Mouse (Mus musculus) gastrocnemius, postnatal 36 days (tissue): Measurements from ENCODE around the gene Calhm6. TPM values are rescaled to one million over a fixed set of nuclear protein-coding genes. Genes with fewer than 3 reads are reported as not detected.

ENCODE experiments used
- DNase-seq, 2 experiments: peaks; one replicate each; pipeline ENCODE4 v3.0.0; 2022
- intact Hi-C: fragments of 180-260 bp; cut with DNase I; formaldehyde crosslinking; loops from one replicate; pipeline ENCODE4 v1.15.1; 2025
- long read RNA-seq, 2 experiments: library from polyadenylated mRNA; stranded (forward); transcript quantifications; one replicate each; pipeline ENCODE4 v2.0.0; 2021
- total RNA-seq, 2 experiments: library from RNA; stranded (reverse); gene quantifications; 2 replicates each; pipeline ENCODE4 v1.2.3; 2021

Calhm6 gene
- total RNA-seq, result not detected
- long read RNA-seq, experiment 1, result 0 reads
- long read RNA-seq, experiment 2, partial matches to known transcripts, result 0 of 1 reads
- long read RNA-seq, experiment 2, other reads (novel, unspliced or antisense), result 0 of 1 reads

DNA sequence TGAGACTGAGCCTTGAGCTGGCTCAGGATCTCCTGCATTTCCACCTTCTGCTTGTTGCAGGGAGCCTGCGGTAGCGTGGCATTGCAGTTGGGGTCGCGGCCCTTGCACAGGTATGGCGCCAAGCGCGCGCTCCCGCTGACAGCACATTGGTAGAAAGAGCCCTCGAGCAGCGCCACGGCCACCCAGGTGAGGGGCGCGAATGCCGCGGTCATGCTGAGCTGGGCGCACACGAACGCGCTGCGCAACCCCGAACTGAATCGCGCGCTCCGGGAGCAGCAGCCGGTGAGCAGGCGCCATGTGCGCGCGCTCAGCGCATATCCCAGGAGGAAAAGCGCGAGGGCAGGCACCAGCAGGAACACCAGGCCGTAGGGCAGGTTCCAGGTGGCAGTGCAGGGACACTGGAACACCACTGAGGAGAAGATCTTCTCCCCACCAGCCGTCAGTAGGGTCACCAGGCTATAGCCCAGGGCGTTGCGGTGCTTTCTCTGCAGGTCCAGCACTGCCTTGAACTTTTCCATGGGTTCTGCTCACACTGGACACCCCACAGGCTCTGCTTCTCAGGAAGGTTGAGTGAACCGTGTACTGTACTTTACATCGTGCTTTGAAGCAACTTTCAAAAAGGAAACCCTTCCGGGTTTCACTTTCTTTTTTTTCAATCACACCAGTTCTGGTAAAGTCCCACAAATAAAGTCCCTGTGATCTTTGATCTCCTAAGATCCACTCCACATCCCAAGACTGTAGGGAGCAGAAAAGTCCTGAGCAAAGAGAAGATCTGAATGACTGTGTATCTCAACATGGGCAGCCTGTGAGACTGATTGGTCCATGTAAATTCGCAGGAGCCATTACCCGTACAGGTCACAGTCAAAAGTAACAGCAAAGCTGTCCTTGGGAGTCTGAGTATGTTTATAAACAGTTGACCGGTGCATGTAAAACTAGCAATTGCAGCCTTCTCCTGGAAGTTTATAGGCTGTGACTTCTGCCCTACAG lies at the start of gene Calhm6:
Gene Calhm6 (minus strand): TSS at position 593 of the 987 bp plus-strand sequence.
- peak in 1 of 2 experiments; percentile 24 for DNase-seq
- intact Hi-C loops, result no loop called here

DNA sequence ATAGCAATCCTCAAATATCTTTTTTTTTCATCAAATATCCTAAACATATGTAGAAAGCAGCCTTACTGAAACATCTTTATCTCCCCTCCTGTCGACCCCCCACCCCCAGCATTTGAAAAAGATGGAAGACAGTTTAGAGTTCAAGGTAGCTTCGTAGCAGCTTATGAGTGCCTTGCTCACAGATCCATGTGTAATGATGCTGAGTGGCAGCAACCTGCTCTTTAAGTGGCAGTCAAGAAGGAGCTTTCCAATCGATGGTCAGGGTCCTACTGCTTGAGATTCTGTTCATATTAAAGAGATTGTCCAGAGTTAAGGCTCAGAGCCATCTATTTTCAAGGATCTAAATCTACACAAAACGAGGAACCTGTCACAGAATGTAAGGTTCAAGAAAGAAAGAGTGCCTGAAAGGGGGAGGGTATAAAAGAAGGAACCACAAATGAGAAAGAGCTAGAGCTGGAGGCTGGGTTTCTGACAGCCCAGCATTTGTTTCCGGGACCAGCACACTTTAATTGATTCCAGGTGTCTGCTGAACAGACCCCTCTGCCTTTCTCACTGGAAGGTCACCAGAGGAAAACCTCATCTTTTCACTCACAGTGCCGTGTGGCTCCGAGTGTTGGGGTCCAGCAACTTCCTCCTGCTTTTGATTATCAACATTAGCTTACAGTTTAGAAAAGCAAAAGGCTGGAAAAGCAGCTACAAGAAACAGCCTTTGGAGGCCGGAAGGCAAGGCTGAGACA lies 48.3 kb upstream of the Calhm6 start:
- intact Hi-C loops, result no loop called here
- DNase-seq, result no peak

DNA sequence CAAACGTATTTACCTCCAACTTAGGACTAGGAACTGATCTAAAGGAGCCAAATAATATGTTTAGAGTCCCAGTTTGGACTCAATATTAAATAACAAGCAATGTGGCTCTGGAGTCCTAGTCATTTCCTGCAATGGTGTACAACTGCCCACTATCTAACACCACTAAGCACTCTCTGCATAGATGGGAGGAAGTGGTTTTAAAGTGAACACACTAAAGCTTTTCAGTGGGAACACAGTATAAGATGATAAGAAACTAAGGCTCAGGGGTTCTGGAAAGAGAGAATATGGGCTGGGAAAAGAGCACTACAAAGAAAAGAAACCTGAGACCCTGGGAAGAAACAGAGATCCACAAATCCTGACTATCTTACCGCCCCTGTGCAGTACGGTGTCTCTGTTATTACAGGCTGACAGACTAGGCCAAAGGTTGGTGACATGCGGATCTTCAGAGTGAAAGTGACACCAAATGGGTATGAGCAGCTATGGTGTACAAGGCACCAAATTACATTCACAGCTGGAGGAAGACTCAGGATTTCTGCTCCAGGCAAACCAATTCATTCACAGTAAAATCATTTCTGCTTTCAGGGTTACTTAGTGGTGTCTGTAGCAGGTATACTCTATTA lies 45.0 kb upstream of the Calhm6 start:
- DNase-seq, result no peak
- intact Hi-C loops, result no loop called here

DNA sequence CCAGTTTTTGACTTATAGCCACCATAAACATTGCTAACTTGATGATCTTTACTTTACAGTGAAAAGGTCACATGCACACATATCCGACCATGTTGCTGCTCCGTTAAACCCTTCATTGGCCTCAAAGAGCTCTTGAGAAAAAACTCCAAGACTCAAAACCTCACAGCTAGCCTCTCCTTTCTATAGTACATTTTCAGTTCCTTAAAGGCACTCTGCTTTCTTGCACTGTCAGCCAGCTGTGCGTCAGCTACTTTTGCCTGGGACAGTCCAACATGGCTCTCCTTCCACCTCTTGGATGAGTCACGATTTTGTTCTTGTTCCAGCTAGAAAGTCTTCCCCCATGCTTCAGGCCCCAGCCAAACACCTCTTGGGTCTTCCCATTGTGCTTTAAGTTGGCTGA lies 43.9 kb upstream of the Calhm6 start:
- no peak for DNase-seq
- intact Hi-C loops, result no loop called here

DNA sequence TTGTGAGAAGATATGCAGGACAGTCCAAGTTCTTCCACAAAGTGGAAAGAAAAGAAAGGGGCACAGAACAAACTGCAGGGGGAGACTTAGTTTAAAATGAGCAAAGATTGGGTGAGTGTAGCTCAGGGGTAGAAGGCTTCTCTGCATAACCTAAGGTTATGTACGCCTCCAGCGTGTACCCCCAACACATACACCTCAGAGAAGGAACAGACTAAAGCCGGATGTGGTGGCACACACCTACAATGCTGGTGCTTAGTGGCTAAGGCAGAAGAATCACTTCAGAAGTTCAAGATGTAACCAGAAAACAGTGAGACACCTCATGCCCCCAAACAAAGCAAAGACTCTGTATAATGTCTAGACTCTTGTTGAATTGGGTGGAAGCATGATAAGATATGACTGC lies 43.4 kb upstream of the Calhm6 start:
- intact Hi-C loops, result no loop called here
- DNase-seq, result no peak

DNA sequence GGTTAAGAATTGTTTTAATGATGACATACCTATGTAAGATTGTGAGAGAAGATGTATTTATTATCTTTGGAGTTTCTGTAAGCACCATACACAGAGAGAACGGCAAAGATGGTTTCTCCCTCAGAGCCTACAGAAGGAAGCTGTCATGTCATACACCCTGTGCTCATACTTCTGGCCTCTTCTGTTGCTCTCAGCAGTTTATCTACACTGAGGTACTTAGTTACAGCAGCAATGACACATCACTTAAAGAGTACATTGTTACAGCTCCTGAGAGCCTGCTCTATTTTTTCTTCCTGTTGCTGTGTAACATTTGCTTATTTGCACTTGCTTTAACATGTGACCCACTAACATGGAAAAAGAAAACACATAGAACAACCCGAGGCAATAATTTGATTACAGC lies 39.2 kb upstream of the Calhm6 start:
- no peak for DNase-seq

DNA sequence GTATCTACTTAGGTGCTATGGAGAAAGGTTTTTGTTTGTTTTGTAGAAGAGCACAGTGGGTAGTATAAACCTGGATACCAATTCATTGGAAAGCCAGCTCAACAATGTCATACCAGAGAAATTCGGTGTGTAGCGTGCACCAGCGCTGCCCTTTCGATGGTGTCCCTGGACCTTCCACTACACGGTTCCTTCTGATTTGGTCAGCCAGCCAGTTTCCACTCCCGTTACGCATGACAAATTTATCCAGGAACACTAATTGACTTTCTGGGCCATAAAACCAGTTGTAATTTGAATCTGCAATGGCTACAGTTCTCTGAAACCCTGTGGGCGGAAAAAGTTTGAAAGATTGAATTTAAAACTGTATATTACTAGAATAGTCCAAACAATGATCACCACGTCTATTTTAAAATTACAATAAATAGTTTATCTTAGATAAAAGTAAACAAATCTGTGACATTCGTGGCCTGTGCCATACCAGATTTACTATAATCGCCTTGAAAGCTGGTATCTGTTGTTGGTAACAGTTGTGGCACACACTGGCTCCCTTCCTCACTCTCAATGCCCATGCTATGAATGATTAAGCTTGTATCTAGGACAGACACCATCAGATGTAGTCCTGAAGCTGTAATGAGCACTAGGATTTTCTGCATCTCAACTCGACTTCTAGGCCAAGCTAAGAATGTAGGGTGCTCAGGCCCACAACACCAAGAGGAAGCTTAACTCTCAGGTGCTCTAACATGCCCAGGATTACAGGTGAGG lies 28.2 kb upstream of the Calhm6 start:
- intact Hi-C loops, result no loop called here
- DNase-seq, result no peak

More for the DNA sequence above, 39.2 kb upstream of the Calhm6 start:
- intact Hi-C loops, result no loop called here

DNA sequence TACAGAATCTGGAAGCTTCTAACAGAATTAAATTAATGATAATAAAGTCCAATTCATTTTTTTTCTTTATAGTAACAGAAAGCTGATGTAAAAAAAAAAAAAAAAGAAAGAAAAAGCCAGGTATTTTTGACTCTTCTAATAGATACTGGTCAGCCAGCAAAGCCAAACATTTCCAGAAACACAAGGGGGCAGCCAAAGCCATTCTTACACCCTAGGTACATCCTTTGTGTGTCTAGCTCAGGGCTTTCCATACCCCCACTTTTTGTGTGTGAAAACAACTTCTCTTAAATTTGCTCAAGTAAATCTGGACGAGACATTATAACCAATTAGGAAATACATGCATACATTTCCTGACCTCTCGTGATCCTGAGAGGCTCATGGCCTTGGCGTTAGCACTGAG lies 24.0 kb upstream of the Calhm6 start:
- DNase-seq, result no peak
- intact Hi-C loops, result loop anchor here (5.0 kb wide), 1 partner anchor 130 kb away; the partner anchor contains the start of gene Tspyl1

DNA sequence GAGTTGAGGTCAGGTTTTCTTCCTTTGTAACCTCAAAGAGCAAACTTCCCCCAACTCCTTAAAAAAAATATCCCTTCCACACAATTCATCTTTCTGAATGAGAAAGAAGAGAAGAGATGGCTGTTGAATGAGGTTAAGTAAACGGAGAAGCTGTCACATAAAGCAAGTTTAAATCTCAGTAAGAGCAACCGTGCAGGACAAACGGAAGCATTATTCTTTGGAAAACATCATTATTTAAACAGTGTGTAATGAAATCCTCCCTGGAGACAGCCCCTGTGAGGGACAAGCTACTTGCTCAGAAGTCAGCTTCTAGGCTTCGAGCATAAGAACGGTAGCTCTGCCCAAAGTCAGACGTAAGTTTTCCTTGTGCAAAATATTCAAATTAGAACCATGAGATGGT lies 22.7 kb upstream of the Calhm6 start:
- DNase-seq, result no peak
- intact Hi-C loops, result loop anchor here (5.0 kb wide), 1 partner anchor 132 kb away; the partner anchor contains the start of gene Tspyl1

DNA sequence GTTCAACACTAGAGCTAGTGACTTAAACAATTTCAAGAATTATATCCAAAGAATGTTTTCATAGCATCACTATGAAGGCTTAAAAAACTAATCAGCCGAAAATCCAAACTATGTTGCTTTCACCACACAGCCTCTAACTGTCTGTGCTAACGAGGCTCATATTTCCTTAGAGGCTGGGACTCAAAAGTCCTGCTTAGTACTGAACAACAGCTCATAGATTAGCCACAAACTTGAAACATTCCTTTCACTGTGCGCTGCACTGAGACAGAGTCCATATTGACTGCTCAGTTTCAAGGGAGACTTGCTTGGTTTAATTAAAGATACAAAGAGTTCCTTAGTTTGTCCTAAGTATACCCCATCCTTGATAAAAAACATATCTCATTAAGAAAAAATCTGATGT lies 22.0 kb upstream of the Calhm6 start:
- intact Hi-C loops, result loop anchor here (5.0 kb wide), 1 partner anchor 133 kb away; the partner anchor contains the start of gene Tspyl1
- DNase-seq, result no peak

DNA sequence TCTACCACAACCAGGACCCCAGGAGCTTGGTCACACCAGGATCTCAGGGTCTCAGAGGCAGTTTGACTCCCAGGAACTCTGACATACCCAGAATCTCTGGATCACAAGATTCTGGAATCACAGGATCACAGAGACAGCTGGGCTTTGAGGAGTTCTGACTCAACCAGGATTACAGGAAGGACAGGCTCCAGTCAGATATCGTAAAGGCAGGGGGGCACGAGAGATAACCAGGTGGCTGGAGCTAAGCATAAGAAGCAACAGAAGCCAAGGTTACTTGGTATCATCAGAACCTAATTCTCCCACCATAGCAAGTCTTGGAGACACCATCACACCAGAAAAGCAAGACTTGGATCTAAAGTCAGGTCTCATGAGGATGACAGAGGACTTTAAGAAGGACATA lies 13.9 kb upstream of the Calhm6 start:
- DNase-seq, result no peak
- intact Hi-C loops, result no loop called here

DNA sequence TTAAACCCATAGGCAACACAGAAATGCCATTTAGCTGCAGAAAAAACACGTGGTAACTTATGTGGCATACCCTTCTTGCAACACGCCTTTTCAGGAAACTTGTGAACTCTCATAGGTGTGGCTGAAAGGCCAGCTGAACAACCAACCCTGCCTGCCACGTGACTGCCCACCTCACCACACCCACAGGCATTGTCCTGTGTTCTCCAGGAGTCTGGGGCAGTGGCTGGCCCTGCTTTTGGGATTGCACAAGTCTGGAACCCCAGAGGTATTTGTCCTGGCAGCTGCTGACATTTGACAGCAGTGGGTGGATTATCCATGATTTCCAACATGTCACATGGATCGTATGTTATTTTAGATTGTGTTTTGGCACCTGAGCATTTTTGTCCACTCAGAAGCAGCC lies 12.0 kb upstream of the Calhm6 start:
- DNase-seq, result no peak
- intact Hi-C loops, result no loop called here

DNA sequence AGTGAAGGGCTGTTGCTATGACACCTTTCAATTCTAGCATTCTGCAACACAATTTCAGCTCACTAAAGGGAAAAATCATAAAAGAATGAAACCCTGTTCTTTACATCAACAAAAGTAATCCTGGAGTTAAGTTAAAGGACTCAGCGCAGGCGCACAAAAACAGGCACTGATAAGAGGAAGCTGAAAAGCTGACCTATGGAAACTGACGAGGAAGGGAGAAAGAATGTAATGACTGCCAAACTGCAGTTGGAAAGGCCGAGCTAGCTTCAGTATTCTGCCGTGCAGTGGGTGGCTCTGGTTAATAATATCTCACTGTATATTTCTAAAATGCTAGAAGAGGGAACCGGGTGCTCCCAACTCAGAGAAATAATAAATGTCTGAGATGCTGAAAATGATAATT lies 10.2 kb upstream of the Calhm6 start:
- DNase-seq, result no peak
- intact Hi-C loops, result no loop called here

DNA sequence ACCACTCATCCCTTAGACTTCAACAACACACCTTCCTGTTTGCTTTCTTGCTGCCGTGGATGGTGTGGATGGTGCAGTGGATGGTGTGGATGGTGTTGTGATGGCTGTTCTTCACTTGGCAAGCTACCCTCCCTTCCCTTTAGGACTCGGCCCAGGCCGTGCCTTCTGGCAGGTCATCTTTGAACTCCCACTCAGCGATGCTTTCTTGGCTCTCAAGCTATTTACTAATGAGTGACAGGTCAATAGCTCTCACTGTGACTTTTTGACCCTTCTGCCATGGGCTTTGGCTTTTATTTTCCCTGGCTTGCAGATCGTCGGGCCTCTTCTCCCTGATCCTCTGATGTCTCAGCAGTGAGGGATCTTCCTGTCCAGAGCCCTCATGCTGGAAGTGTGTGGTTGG lies 8.6 kb upstream of the Calhm6 start:
- no peak for DNase-seq
- intact Hi-C loops, result no loop called here

DNA sequence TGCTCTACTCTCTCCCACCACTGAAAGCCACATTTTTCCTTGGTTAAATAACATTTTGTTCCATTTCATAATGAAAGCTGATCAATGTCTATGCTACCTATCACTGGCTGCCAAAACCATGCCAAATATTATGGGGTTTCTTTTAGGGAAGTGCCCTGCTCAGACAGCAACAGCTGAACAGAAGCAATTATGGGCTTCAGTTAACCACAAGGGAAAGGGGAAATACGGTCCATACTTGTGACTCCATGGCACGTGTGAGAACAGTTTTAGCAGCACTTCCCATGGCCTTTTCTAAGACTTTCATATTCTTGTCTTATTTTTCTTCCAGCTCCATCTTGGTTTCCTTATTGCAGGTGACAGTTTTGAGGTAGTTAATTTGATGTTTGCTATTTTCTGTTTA lies 3.6 kb upstream of the Calhm6 start:
- no peak for DNase-seq
- intact Hi-C loops, result no loop called here

DNA sequence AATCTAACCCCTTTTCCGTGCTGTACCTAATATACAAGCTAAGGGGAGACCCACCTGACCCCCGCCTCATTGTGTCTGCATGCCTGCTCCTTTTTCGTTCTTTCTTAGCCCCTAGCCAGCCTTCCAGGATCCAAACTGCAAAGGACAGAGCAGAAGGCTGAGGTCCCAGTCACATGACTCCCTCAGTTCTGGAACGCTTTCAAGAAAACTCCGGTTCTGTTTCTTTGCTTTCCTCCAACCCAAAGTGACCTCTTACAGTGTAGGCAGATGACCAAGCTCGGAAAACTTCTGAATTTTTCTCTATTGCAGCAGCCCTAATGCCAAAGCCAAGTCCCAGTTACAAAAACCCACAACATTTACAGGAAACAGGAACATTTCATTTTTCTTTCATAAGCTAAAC lies 607 bp upstream of the Calhm6 start:
- intact Hi-C loops, result no loop called here
- DNase-seq, result peak in 1 of 2 experiments; percentile 25

DNA sequence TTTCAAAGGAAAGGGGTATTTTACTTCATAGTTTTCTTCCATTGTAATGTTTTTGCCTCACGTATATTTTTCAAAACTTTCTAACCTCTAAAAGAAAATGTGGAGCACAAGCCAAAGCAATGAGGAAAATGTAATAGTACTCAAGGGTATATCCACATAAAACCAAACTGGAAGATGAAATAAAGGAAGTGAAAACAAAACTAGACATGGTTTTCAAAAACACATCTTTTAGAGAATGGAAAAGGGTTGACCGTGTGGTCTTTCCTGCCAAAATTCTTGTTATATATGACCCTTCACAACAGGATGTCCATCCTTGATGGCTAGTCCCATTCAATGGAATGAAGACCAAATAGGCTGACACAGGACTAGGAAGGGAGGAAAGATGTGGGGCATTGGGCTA lies 9.4 kb downstream of the Calhm6 start:
- intact Hi-C loops, result no loop called here

DNA sequence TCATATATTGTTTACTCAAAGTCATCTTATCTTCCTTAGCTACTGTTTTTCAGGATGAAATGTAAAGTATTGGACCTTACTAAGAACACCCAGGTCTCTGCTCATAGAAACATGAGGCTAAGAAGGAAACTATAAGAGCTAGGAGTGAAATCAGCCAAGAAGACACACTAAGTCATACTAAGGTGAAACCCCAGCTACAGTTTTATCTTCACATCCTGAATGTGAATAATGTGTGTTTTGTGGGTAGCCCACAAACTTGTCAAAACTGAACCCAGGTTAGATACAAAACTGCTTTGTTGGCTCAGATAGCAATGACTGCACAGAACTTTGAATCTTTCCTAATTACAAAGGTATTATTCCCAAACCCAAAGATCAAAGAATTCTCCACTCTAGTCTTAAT lies 10.0 kb downstream of the Calhm6 start:
- intact Hi-C loops, result no loop called here
- DNase-seq, result no peak

More for the DNA sequence above, 9.4 kb downstream of the Calhm6 start:
- DNase-seq, result no peak

DNA sequence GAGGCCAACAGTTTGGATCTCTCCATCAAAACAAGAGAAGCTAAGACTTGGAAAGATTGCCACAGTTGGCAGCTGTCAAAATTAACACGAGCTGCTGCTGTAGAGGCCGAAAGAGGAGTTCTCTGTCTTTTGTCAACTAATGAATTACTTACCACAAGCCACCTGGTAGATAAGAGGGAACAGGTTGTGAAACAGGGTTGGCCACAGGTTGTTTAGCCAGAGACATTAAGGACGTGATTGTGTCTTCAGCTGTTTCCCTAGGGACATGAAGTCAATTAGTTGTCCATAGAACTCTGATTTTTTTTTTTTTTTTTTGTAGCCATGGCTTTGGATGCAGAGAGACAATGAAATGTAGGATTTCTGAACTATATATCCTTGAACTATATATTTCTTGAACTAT lies 10.7 kb downstream of the Calhm6 start:
- DNase-seq, result no peak
- intact Hi-C loops, result no loop called here
